Mouse (Mus musculus): ENCODE results near the gene Arpp21.
A peak's percentile ranks its signal among the peaks of the same experiment; 100 is the strongest.

The Arpp21 gene

DNA sequence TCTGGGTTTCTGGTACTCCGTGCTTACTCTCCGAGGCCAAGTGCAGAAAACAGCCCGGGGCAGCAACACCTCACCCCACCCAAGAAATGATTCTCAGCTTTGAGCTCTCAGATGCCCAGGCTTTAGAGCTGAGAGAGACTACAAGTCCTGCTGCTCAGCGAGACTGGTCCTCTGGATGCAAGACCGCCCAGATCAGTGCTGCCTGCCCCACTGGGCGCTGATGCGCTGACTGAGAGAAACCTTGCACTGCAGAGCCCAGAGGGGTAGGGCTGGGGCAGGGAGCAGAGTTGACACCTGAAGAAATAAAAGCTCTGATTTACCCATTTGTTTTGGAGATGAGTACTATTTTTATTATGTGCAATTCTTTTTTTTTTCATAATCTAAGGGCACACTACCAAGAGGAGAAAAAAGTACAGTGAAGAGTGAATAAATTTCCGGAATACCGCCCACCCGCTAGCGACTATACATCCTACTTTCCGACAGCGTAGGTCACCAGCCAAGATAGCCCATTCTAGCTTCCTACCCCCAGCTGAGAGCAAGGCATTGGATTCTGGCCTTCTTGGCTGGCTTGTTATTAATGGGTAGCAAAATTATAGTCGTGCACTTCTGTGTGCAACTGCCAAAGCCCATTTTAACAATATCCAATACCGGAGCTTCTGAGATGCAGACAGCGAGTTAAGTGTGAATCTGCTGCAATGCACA, at the start of gene Arpp21:
TSS of gene Arpp21 (minus strand) at position 243 of the 702 bp plus-strand sequence.
- DNase-seq (ENCODE audit: low spot score in 2 of 2), result peak; percentile 70 to 76

DNA sequence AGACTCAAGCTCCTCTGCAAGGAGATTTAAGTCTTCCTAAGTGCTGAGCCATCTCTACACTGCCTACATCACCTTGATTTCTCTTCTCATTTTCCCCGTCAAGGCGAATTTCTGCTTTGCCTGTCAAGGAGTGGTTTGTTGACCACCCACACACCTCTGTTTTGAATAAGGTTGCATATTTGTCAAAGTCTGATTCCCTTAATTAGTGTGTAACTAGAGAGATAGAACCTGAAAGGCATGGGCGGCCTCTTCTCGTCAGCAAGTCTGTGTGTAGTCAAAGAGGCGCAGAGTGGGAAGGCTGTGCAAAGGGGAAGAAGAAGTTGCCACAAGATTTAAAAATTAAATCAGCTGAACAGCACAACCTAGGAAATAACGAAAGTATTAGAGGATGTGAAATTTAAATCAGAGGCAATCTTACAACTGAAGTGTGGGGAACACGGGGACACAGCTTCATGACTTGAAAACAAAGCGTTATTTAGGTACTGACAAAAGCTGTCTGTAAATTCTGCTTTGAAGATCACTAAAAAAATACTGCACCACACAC, 36.8 kb upstream of the Arpp21 start:
- peak; percentile 30 to 37 for DNase-seq (ENCODE audit: low spot score in 2 of 2)

DNA sequence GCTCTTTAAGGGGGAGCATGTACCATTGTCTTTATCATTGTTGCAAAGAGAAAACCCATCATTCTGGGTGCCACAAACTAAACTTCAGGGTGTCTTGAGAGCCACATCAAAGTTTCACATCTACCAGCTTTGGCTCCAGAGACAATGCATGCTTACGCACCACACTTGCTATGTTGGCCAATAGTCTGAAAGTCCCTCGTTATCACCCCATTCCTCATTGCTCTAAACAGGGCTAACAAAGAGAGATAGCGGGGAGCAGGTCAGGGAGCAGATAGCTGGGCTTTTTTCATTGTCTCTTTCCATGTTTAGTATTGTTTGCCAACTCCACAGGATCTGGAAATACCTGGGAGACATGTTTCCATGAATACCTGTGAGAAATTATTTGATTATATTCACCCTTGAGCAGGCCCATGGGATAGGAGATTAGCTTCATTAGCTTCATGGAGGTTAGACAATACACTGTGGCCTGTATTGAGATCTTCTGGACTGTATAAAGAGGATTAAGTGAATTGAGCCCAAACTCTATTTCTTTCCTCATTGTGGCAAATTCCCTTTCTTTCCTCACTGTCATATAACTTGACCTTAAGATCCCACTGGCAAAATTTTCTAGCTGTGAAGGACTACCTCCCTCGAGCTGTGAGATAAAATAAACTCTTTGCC, 29.4 kb upstream of the Arpp21 start:
- DNase-seq (ENCODE audit: low spot score in 2 of 2), result no peak

DNA sequence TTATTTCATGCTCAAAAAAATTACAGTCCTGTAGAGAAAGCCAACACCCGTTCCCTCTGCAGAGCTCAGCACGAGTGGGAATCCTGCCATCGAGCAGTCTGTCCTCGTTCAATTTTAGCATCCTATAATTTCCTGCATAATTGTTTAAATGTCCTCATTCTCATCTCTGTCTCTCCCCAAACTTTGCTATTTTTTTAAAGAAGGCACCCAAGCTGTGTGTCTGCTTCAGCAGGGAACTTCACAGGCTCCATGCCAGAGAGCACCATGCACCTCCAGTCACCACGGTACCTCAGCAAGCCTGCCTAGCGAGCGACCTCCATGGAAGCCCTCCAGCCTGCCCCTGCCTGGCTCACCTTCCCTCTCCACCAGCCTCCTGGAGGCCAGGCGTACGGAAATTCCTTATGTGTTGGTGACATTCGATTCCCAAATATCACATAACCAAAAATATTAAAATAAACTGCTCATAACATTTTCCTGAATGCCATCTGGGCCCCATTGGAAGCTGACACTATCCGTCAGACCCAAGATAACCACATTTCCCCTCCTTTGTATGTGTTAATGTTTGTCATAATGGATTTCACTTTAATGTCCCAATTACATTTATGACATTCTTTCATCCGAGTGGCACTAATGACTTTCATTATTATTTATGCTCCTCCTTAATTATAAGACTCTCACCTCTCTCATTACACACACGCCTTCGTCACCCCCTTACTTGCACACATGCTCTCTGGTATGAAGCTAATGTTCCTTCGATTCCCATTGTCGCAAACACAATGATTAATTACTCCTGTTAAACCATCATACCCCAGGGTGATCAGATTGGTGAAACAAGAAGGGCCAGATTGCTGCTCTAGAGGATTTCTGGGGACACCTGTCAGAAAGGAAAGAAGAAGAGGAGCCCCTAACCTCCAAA, 26.5 kb upstream of the Arpp21 start:
- peak; percentile 89 to 91 for DNase-seq (ENCODE audit: low spot score in 2 of 2)

DNA sequence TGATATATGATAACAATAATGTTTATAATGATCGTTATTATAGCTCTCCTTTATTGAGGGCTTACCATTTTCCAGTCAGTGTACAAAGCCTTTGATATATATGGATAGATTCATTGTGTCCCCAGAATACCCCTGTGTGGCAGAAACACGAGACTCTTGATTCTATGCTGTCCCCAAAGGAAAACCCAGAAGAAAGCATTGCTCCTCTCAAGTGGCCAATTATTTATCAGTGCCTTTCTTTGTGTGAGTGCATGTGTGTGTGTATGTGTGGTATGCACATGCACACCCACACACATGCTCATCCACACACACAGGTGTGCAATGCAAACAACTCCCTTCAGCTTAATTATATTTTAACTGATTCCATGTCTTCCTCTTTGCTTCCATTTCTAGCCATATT, 25.8 kb upstream of the Arpp21 start:
- peak in 1 of 2 experiments; percentile 36 for DNase-seq (ENCODE audit: low spot score in 2 of 2)

DNA sequence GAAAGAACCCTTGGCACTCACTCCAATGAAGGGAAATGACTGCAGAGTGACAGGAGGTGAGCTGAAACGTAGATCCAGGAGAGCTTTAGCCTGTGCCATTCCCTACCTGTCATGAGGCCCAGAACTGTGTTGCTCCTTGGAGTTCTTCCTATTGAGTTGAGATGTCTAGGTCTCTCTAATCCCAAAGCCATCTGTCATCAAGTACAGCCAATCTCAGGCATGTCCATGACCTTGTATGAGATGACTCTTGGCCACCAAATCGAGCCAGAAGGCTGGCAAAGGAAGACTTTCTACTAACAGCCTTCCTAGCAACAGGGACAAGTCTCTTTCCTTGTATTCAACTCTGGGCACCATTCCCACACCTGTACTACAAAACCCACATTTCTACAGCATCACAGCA, 25.0 kb upstream of the Arpp21 start:
- no peak for DNase-seq (ENCODE audit: low spot score in 2 of 2)

DNA sequence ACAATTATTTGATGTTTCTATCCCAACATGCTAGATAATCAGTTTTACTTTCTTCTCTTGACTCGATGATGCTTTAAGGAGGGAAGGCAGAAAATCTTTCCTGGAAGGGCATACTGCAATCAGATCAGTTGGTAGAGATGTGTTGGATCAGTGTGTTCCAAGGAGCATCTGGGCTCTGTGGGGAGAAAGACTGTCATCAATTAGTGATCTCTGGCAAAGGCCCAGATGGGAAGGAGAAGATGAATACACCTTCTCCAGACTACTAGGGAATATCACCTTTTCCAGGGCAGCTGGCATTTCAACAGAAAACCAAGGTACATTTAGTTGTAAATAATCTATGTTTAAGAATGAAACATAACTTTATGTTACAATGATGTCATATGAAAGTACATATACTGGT, 22.8 kb upstream of the Arpp21 start:
- DNase-seq (ENCODE audit: low spot score in 2 of 2), result no peak

DNA sequence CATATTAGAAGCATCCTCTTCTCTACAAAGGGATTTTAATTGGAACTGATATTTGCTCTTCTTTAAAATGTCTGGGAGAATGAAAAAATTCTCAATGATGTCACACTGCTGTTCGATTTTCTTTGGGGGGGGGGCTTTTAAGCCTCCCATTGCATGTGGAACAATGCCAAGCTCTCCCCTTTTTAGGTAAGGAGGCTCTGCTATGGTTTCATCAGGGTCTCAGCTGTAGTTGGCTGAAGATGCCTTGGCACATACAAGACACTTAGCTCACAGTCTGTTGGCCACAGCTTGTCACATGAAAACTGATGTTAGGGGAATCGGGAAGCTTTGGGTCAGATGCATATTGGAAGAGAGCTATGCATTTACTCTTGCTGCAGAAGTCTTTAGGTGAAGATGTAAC, 20.2 kb upstream of the Arpp21 start:
- DNase-seq (ENCODE audit: low spot score in 2 of 2), result no peak

DNA sequence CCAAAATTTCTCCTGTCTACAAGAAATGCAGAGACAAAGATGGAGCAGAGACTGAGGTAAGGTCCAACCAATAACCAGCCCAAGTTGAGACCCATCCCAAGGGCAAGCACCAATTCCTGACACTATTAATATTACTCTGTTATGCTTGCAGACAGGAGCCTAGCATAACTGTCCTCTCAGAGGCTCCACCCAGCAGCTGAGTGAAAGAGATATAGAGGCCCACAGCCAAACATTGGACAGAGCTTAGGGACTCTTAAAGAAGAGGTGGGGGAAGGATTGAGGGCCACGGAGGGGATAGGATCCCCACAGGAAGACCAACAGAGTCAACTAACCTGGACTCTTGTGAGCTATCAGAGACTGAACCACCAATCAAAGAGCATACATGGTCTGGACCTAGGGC, 18.0 kb upstream of the Arpp21 start:
- no peak for DNase-seq (ENCODE audit: low spot score in 2 of 2)

DNA sequence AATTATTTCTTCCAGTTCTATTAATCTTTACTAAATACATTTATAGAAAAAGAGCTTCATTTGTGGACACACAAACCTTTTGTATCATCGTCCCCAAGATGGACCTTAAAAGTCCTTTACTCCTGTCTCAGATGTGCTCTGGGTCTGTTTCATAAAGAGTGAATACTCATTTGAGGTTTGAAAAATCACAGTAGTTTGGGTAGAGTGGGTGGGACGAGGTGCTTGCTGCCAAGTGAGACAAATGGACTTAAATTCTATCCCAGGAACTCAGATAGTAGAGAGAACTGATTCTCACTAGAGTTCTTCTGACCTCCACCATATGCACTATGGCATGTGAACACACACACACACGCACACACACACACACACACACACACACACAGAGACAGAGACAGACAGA, 16.1 kb upstream of the Arpp21 start:
- no peak for DNase-seq (ENCODE audit: low spot score in 2 of 2)

DNA sequence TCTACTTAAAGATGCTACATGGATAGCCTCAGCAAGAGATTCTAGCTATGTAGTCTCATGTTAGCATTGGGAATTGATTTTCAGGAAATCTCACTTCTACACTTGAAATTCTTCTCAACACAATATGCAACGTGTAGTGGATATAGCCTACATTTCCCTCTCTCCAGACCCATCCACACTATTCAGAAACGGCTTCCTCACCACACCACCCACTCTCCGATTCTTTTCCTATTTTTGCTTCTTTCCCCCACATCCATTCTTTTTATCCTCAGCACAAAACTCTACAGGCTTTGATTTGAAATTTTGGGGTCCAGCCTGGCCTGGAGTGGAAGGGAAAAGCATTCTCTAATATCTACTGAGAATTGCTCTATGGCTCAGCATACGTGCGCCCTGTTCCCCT, 15.6 kb upstream of the Arpp21 start:
- no peak for DNase-seq (ENCODE audit: low spot score in 2 of 2)

DNA sequence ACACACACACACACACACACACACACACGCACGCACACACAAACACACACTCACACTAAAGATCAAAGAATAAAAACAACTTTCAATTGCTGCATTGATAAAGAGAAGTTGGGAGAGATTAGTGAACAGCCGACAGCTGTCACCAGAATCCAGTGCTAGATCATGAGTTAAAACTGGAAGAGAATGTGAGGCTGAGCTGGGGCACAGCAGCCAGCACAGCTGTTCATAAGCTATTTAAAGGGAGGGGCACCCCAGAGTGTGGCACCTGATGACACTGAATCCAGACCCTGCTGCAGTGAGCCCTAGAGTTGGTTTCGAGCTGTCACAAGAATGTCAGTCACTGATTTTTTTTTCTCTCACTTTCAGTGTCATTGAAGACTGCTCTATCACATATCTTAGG, 14.0 kb upstream of the Arpp21 start:
- DNase-seq (ENCODE audit: low spot score in 2 of 2), result no peak

DNA sequence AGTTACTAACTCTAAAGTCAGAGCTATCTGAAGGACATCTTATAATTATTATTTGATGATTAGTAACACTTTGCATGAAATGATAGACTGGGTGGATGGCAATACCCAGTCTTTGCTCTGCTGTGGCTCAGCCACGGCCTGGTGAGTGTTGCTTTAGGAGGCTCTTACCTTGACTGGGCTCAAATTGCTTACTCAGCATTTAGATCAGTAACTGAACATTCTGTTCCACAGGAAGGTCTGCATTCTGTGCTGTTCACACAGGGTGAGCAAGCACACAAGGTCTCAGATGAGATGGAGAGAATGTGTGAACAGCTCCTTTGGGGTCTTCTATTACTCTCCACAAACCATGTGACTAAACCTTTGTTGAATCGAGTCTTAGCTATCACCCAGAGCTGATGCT, 11.4 kb upstream of the Arpp21 start:
- no peak for DNase-seq (ENCODE audit: low spot score in 2 of 2)

DNA sequence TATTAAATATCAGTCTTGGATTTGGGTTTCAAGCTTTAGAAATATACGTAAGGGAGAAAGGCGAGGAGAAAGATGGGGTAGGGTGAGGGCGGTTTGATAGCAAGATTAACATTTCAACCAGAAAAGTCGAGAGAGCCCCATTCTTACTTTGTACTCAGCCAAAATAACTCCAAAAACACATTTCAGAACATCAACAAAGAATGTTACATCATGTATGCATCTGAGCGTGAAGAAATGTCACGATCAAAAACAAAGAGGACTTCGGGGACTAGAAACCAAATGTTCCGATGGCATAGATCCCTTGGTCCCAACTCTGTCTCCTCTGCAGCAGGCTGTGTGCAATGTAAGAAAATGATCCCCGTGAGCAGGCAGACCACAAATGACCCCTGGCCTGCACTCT, 2.4 kb upstream of the Arpp21 start:
- DNase-seq (ENCODE audit: low spot score in 2 of 2), result peak in 1 of 2 experiments; percentile 52

DNA sequence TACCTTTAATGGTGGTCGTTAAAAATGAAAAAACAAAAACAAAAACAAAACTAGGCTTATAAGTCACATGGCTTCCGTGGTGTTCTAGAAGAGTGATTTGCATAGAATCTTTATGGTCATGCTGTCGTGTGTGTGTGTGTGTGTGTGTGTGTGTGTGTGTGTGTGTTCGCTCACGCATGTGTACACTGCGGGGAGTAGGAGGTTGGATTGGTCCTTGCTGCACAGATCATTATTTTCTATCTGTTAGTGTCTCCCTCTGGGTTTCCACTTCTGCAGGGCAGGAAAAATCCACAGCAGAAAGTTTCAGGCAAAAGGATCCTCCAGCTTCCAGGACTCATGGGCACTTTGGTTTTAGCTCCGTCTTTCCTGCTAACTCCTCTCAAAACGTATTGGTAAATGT, 813 bp upstream of the Arpp21 start:
- DNase-seq (ENCODE audit: low spot score in 2 of 2), result peak in 1 of 2 experiments; percentile 52

DNA sequence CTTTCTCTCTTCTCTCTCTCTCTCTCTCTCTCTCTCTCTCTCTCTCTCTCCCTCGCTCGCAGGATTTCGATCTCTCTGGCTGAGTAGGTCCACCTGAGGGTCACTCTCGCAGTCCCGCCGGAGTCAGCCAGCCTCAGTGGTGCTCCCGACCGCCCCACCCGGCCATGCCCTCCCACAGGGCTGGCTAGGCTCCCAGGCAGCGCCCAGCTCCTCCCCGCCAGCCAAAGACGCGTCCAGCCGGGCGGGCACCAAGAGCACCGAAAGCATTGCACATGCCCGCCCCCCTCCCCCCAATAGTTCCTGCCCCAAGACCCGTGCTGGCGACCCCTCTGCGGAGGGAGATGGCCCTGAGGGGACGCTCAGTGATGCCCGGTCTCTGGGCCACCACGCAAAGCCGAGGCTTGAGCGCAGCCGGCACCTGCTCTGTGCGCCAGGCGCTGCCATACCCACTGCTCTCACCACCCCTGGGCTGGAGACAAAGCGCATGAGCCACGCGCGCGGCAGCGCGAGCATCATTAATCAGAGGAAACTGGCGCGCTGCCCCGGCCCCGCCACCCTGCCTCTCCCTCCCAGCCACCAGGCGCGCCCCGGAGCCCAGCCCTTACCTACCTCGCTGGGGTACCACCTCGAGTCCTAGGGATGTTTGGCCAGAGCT, 570 bp downstream of the Arpp21 start:
- peak; percentile 88 to 89 for DNase-seq (ENCODE audit: low spot score in 2 of 2)

DNA sequence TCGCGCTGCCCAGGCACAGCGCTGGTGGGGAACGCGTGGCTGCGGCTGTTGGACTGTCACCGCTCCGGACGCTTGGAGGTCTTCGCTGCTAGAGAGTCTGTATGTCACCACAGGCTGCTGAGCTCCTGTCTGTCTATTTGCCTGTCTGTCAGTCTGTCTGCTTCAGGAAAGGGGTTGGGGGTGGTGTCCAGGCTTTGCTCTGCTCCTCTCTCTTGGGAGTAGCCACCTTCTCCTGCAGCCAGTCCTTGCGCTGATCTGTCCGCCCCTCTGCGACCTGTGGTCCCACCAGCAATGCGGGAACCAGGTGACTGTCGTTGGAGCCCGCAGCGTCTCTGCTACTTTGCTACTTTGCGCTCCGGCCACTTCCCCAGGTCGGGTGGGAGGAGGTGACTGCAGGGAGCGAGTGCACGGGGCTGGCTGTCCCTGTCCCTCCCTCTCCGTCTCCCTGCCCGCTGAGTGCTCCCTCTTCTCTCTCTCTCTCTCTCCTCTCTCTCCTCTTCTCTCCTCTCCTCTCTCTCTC, 1.2 kb downstream of the Arpp21 start:
- peak; percentile 62 to 70 for DNase-seq (ENCODE audit: low spot score in 2 of 2)

DNA sequence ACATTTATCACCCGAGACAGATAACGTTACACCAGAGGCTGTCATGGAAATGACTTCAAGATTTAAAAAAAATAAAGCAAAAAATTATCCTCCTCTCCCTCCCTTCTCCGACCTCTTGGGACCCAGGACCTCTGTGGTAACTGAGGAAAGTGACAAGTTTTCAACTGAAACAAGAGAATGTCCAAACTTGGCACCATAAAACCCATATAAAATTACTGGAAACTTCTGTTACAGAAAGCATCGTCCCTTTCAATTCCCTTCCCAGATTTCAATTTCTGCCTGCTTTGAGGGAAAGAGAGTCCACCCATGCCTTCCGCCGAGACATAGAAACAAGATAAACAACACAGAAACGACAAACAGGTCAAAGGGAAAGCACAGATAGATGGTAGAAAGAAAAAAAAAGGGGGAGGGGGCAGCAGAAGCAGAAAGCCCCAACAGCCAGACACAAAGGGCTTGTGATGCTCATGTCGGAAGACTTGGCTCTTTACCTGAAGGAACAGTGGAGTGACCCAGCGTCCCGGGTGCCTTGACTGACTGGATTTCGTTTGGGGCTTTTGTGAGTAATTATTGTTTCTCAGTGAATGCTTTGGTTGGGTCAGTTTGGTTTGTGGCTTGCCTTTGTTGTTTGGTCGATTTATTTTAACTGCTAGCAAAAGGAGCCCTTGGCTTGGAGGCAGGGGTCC, 1.8 kb downstream of the Arpp21 start:
- no peak for DNase-seq (ENCODE audit: low spot score in 2 of 2)

DNA sequence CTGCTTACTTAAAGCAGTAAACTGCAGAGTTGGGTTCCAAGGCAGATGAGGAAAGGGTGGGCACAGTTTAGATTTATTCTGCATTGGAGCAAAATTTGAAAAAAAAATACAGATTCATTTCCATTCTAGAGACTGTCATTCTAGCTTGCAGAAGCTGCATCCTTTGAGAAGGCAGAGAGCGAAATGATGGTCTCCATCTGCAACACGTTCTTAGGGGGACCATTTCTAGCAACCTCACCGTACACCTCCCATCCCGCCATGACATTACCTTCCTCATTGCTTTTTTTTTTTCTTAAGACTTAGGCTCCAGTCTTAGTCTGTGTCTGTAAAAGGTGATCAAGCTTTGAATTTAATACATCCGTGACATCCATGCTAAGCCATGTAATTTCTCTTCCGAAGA, 2.4 kb downstream of the Arpp21 start:
- DNase-seq (ENCODE audit: low spot score in 2 of 2), result peak in 1 of 2 experiments; percentile 21

DNA sequence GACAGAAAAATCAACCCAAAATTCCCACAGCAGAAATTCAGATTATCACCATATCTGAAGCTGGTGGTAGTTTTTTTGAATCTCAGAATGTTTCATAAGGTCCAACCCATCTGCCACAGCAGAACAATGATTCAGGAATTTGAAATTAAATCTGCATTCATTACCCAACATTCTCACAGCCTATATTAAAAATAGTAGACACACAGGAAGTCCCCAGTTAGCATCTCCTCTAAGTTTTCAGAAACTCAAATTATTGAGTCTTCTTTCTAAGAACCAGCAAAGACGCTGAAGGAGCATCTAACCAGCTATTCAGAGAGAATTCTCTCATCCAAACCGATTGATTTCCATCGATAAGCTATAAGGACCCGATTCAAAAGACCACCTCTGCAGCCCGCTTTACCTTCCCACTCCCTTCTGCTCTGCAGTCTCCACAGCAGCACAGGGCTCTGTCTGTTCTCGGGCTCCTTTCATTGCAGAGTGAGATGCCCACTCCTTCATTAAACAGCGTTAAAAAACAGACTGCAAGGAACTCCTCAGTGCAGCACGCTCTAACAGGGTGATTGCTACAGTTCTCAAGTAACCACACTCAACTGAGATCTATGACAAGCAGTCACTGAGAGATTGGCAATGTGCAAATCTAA, 3.7 kb downstream of the Arpp21 start:
- peak in 1 of 2 experiments; percentile 37 for DNase-seq (ENCODE audit: low spot score in 2 of 2)
